Mouse (Mus musculus) embryonic facial prominence, embryonic 13.5 days (tissue): ENCODE measurements around the gene Masp2. TPM values are rescaled to one million over a fixed set of nuclear protein-coding genes. Genes with fewer than 3 reads are reported as not detected.

ENCODE experiments used
- ATAC-seq: fragments of 200-750 bp; cut with Nextera tagmentation; 2 replicates; pipeline ENCODE4 v1.8.0; 2017; ENCODE audit warnings: low read depth; ENCODE audit not compliant: insufficient number of reproducible peaks, insufficient read depth, low FRiP score, low TSS enrichment
- H3K27ac ChIP-seq: fragments of 300-500 bp; sonication (generic); 2 replicates; pipeline ENCODE4 v1.5.1; 2015; ENCODE audit warnings: moderate library complexity, mild to moderate bottlenecking, inconsistent platforms
- H3K27me3 ChIP-seq: fragments of 300-500 bp; sonication (generic); 2 replicates; pipeline ENCODE4 v1.6.1; 2015; ENCODE audit warnings: mild to moderate bottlenecking, inconsistent platforms
- H3K36me3 ChIP-seq: fragments of 300-500 bp; sonication (generic); 2 replicates; pipeline ENCODE4 v1.6.1; 2015; ENCODE audit warnings: mild to moderate bottlenecking, inconsistent platforms
- H3K4me1 ChIP-seq: fragments of 300-500 bp; sonication (generic); 2 replicates; pipeline ENCODE4 v1.6.1; 2015; ENCODE audit warnings: inconsistent platforms
- H3K4me2 ChIP-seq: fragments of 300-500 bp; sonication (generic); 2 replicates; pipeline ENCODE4 v1.6.1; 2015; ENCODE audit warnings: moderate library complexity, mild to moderate bottlenecking, inconsistent platforms
- H3K4me3 ChIP-seq: fragments of 300-500 bp; sonication (generic); 2 replicates; pipeline ENCODE4 v1.5.1; 2015; ENCODE audit warnings: mild to moderate bottlenecking, inconsistent platforms
- H3K9ac ChIP-seq: fragments of 300-500 bp; sonication (generic); 2 replicates; pipeline ENCODE4 v1.6.1; 2015; ENCODE audit warnings: mild to moderate bottlenecking, inconsistent platforms
- H3K9me3 ChIP-seq: fragments of 300-500 bp; sonication (generic); 2 replicates; pipeline ENCODE4 v1.6.1; 2016; ENCODE audit warnings: inconsistent platforms
- WGBS: fragments of 180-500 bp; shearing (Covaris S2); methylation state at CpG from one replicate; pipeline ENCODE4 v1.1.7; 2015; ENCODE audit warnings: mixed read lengths; 5-methylcytosine and 5-hydroxymethylcytosine counted together
- polyA plus RNA-seq: library from polyadenylated mRNA; unstranded; fragments of >200 nt; fragmentation: Nextera tagmentation; extraction: Ambion mirVana; gene quantifications from 2 replicates; pipeline ENCODE4 v1.2.1, GENCODE M21; 2015

Gene Masp2
- polyA plus RNA-seq, 1 experiment from 2014 or later: 0.07 TPM

- Histone ChIP-seq H3K9ac (peak within 1 kb of the TSS; percentile 52), H3K4me2 (peak within 1 kb of the TSS; percentile 45), H3K36me3 (no peaks in the 10 kb centered on the region), H3K4me3 (0 out of 2 replicates have a peak within 1 kb of the TSS, but pooled peaks have one; percentile 13), H3K27ac (no peak within 1 kb of the TSS), H3K27me3 (no peaks in the 10 kb centered on the region), H3K4me1 (0 out of 2 replicates have a peak, but pooled peaks cover 12% of the 10 kb centered on the region), H3K9me3 (no peaks in the 10 kb centered on the region)
- WGBS: 64% methylated on average over 15 of the region's 15 CpGs
- ATAC-seq: peak; percentile 17; the same call in 1 of the 2 replicates
These were observed 41.2 kb downstream of the Masp2 start, which contains the start of gene Gm572 for GRCm38 (mm10) chr4:148643291-148644156. Gm572 (plus strand) TSS chr4:148643317.

- Histone ChIP-seq H3K9ac (peak overlapping the region; percentile 52), H3K4me1 (0 out of 2 replicates have a peak, but pooled peaks cover 12% of the 10 kb centered on the region), H3K27me3 (no peaks in the 10 kb centered on the region), H3K36me3 (no peaks in the 10 kb centered on the region), H3K27ac (no peak overlapping the region), H3K4me2 (peak overlapping the region; percentile 45), H3K9me3 (no peaks in the 10 kb centered on the region), H3K4me3 (0 out of 2 replicates have a peak overlapping the region, but pooled peaks have one; percentile 13)
- no peak for ATAC-seq
- 6% methylated on average over 9 of the region's 9 CpGs for WGBS
These were observed 41.8 kb downstream of the Masp2 start for GRCm38 (mm10) chr4:148644157-148644511.

- Histone ChIP-seq H3K4me1 (0 out of 2 replicates have a peak, but pooled peaks cover 12% of the 10 kb centered on the region), H3K9ac (no peak overlapping the region), H3K4me3 (no peak overlapping the region), H3K27ac (no peak overlapping the region), H3K27me3 (no peaks in the 10 kb centered on the region), H3K4me2 (no peak overlapping the region), H3K36me3 (no peaks in the 10 kb centered on the region), H3K9me3 (no peaks in the 10 kb centered on the region)
- WGBS: 88% methylated on average over 6 of the region's 6 CpGs
- ATAC-seq: no peak
These were observed 42.6 kb downstream of the Masp2 start for GRCm38 (mm10) chr4:148644926-148645325.

- 70% methylated on average over 11 of the region's 11 CpGs for WGBS
- no peak for ATAC-seq
- H3K4me3 ChIP-seq: no peak overlapping the region
These were observed 44.3 kb downstream of the Masp2 start for GRCm38 (mm10) chr4:148646616-148647015.

GRCm38 (mm10) chr4:148649309-148649708, 47.0 kb downstream of the Masp2 start:
- H3K36me3 ChIP-seq: no peaks in the 10 kb centered on the region
- 61% methylated on average over 3 of the region's 3 CpGs for WGBS
- 0 out of 2 replicates have a peak, but pooled peaks cover 1% of the 10 kb centered on the region for H3K4me1 ChIP-seq
- H3K4me3 ChIP-seq: no peak overlapping the region
- no peak overlapping the region for H3K27ac ChIP-seq
- no peak for ATAC-seq
- no peak overlapping the region for H3K9ac ChIP-seq
- no peaks in the 10 kb centered on the region for H3K9me3 ChIP-seq
- no peak overlapping the region for H3K4me2 ChIP-seq
- H3K27me3 ChIP-seq: no peaks in the 10 kb centered on the region

More at GRCm38 (mm10) chr4:148646616-148647015, 44.3 kb downstream of the Masp2 start:
- no peak overlapping the region for H3K4me2 ChIP-seq
- no peaks in the 10 kb centered on the region for H3K27me3 ChIP-seq
- H3K36me3 ChIP-seq: no peaks in the 10 kb centered on the region
- H3K9ac ChIP-seq: no peak overlapping the region
- H3K27ac ChIP-seq: no peak overlapping the region
- no peaks in the 10 kb centered on the region for H3K9me3 ChIP-seq
- 0 out of 2 replicates have a peak, but pooled peaks cover 12% of the 10 kb centered on the region for H3K4me1 ChIP-seq

- H3K9ac ChIP-seq: no peak overlapping the region
- H3K9me3 ChIP-seq: no peaks in the 10 kb centered on the region
- ATAC-seq: no peak
- no peak overlapping the region for H3K4me2 ChIP-seq
- H3K36me3 ChIP-seq: no peaks in the 10 kb centered on the region
- H3K27me3 ChIP-seq: no peaks in the 10 kb centered on the region
- H3K27ac ChIP-seq: no peak overlapping the region
- 79% methylated on average over 9 of the region's 9 CpGs for WGBS
- H3K4me3 ChIP-seq: no peak overlapping the region
- H3K4me1 ChIP-seq: no peaks in the 10 kb centered on the region
These were observed 48.7 kb downstream of the Masp2 start for GRCm38 (mm10) chr4:148651045-148651444.

- H3K27me3 ChIP-seq: no peaks in the 10 kb centered on the region
- H3K27ac ChIP-seq: no peak overlapping the region
- ATAC-seq: no peak
- H3K4me1 ChIP-seq: no peaks in the 10 kb centered on the region
- 88% methylated on average over 18 of the region's 18 CpGs for WGBS
- H3K36me3 ChIP-seq: no peaks in the 10 kb centered on the region
- no peak overlapping the region for H3K9ac ChIP-seq
- no peak overlapping the region for H3K4me3 ChIP-seq
- H3K4me2 ChIP-seq: no peak overlapping the region
- H3K9me3 ChIP-seq: no peaks in the 10 kb centered on the region
These were observed 52.5 kb downstream of the Masp2 start for GRCm38 (mm10) chr4:148654701-148655398.

GRCm38 (mm10) chr4:148656691-148657258, 54.4 kb downstream of the Masp2 start:
- WGBS: 46% methylated on average over 15 of the region's 15 CpGs
- Histone ChIP-seq H3K9me3 (no peaks in the 10 kb centered on the region), H3K4me2 (no peak overlapping the region), H3K4me3 (no peak overlapping the region), H3K27me3 (no peaks in the 10 kb centered on the region), H3K36me3 (no peaks in the 10 kb centered on the region), H3K4me1 (peaks cover under 1% of the 10 kb centered on the region; the same call in 1 of the 2 replicates), H3K9ac (no peak overlapping the region), H3K27ac (no peak overlapping the region)
- ATAC-seq: no peak

GRCm38 (mm10) chr4:148657776-148658175, 55.4 kb downstream of the Masp2 start:
- H3K27me3 ChIP-seq: peaks cover 5% of the 10 kb centered on the region; the same call in 1 of the 2 replicates
- ATAC-seq: no peak
- no peaks in the 10 kb centered on the region for H3K9me3 ChIP-seq
- no peaks in the 10 kb centered on the region for H3K36me3 ChIP-seq
- 86% methylated on average over 13 of the region's 13 CpGs for WGBS
- peaks cover 10% of the 10 kb centered on the region for H3K4me1 ChIP-seq
- no peak overlapping the region for H3K9ac ChIP-seq
- H3K4me2 ChIP-seq: no peak overlapping the region
- H3K4me3 ChIP-seq: no peak overlapping the region
- no peak overlapping the region for H3K27ac ChIP-seq

GRCm38 (mm10) chr4:148660174-148660573, 57.8 kb downstream of the Masp2 start:
- Histone ChIP-seq H3K4me1 (peaks cover 10% of the 10 kb centered on the region), H3K4me2 (no peak overlapping the region), H3K9me3 (no peaks in the 10 kb centered on the region), H3K27me3 (peaks cover 21% of the 10 kb centered on the region), H3K9ac (no peak overlapping the region), H3K27ac (no peak overlapping the region), H3K4me3 (no peak overlapping the region), H3K36me3 (no peaks in the 10 kb centered on the region)
- 47% methylated on average over 3 of the region's 3 CpGs for WGBS
- no peak for ATAC-seq

- Histone ChIP-seq H3K4me1 (peaks cover 10% of the 10 kb centered on the region), H3K4me2 (peak overlapping the region; percentile 52), H3K27me3 (peaks cover 21% of the 10 kb centered on the region), H3K9me3 (no peaks in the 10 kb centered on the region), H3K4me3 (peak overlapping the region; percentile 14; the same call in 1 of the 2 replicates), H3K9ac (no peak overlapping the region), H3K36me3 (no peaks in the 10 kb centered on the region), H3K27ac (no peak overlapping the region)
- WGBS: 26% methylated on average over 21 of the region's 21 CpGs
- no peak for ATAC-seq
These were observed 60.0 kb downstream of the Masp2 start for GRCm38 (mm10) chr4:148662168-148662965.
